Mouse (Mus musculus) 416B (cell line): ENCODE data around the gene Cep57l1.
A peak's percentile ranks its signal among the peaks of the same experiment; 100 is the strongest.

ENCODE experiments used
- DNase-seq: peaks from one replicate; pipeline ENCODE4 v3.0.0; 2011; ENCODE audit warnings: low read depth

Cep57l1 gene

GRCm38 (mm10) chr10:41816516-41816915, 6.8 kb upstream of the Cep57l1 start:
- DNase-seq: no peak

GRCm38 (mm10) chr10:41814305-41814853, 4.7 kb upstream of the Cep57l1 start:
- DNase-seq: peak; percentile 54

GRCm38 (mm10) chr10:41812566-41812965, 2.9 kb upstream of the Cep57l1 start:
- no peak for DNase-seq

GRCm38 (mm10) chr10:41810564-41811455, 1.1 kb upstream of the Cep57l1 start:
- peak; percentile 52 for DNase-seq

- peak; percentile 98 for DNase-seq
These were observed 446 bp downstream of the Cep57l1 start for GRCm38 (mm10) chr10:41809080-41809770.

GRCm38 (mm10) chr10:41805729-41806355, 3.8 kb downstream of the Cep57l1 start:
- DNase-seq: no peak

GRCm38 (mm10) chr10:41804711-41805110, 5.0 kb downstream of the Cep57l1 start:
- DNase-seq: no peak

GRCm38 (mm10) chr10:41803467-41803866, 6.2 kb downstream of the Cep57l1 start:
- no peak for DNase-seq

- no peak for DNase-seq
These were observed 12.4 kb downstream of the Cep57l1 start for GRCm38 (mm10) chr10:41797253-41797652.

- DNase-seq: no peak
These were observed 17.3 kb downstream of the Cep57l1 start for GRCm38 (mm10) chr10:41792375-41792774.

GRCm38 (mm10) chr10:41767254-41767653, 42.4 kb downstream of the Cep57l1 start:
- DNase-seq: no peak

GRCm38 (mm10) chr10:41766280-41766679, 43.4 kb downstream of the Cep57l1 start:
- no peak for DNase-seq

GRCm38 (mm10) chr10:41765586-41765985, 44.1 kb downstream of the Cep57l1 start:
- peak; percentile 13 for DNase-seq

- DNase-seq: no peak
These were observed 45.8 kb downstream of the Cep57l1 start for GRCm38 (mm10) chr10:41763741-41764385.

- no peak for DNase-seq
These were observed 48.8 kb downstream of the Cep57l1 start for GRCm38 (mm10) chr10:41760866-41761265.

- no peak for DNase-seq
These were observed 51.6 kb downstream of the Cep57l1 start for GRCm38 (mm10) chr10:41758041-41758440.

- DNase-seq: no peak
These were observed 52.4 kb downstream of the Cep57l1 start for GRCm38 (mm10) chr10:41757226-41757625.

GRCm38 (mm10) chr10:41751867-41752480, 57.7 kb downstream of the Cep57l1 start:
- DNase-seq: peak; percentile 23

GRCm38 (mm10) chr10:41749306-41749705, 60.4 kb downstream of the Cep57l1 start:
- DNase-seq: no peak

GRCm38 (mm10) chr10:41746554-41746953, 63.1 kb downstream of the Cep57l1 start:
- DNase-seq: no peak

GRCm38 (mm10) chr10:41744006-41744405, 65.7 kb downstream of the Cep57l1 start:
- no peak for DNase-seq
